19 mouse cellular contexts compared by ENCODE assay signal in the genomic region with DNA sequence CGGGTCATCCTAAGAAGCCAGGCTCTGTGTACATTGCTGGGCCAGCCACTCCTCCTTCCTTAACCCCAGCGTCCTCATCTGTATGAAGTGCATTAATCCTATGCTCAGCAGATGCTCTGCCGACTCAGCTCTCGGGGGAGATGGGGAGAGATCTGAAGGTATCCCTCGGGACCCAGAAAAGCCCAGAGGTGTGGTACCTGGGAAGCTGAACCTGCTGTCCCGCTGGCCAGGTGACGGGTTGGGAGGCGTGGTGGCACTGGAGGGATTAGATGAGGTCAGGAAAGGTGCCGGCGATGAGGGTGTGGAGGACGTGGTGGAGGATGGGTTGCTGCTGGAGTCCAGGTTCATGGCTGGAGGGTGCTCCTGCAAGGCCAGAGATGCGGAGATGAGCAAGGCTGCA.
"Had no signal": no experiment of that assay in that cellular context is flagged by ENCODE, and none has a peak within 500 bp of the region (broad histone marks: within the 10 kb centered on the region; RNA-seq: fewer than 3 reads in every experiment).

No protein-coding gene starts in this region.

- H3K9me3 ChIP-seq: liver, embryonic 13.5 days; liver, embryonic 15.5 days; lung, embryonic 15.5 days; midbrain, embryonic 12.5 days; neural tube, embryonic 12.5 days had no signal

- H3K27ac ChIP-seq: liver, embryonic 13.5 days; liver, embryonic 15.5 days; lung, embryonic 15.5 days; macrophage; midbrain, embryonic 12.5 days; neural tube, embryonic 12.5 days had no signal

- ATAC-seq: liver, postnatal 0 days; lung, postnatal 0 days; midbrain, embryonic 16.5 days had no signal

- H3K4me1 ChIP-seq: neural tube, embryonic 12.5 days had no signal

- DNase-seq: liver, embryonic 13.5 days; liver, postnatal 0 days; lung, adult 2 months; lung, postnatal 14 days; lung, postnatal 36 days; midbrain, embryonic 14.5 days; retina, postnatal 1 day; right cerebral cortex, adult 18-20 months; right cerebral cortex, postnatal 25 days; right cerebral cortex, postnatal 4 days; spleen, adult 18-20 months had no signal

- H3K27me3 ChIP-seq: liver, embryonic 13.5 days; liver, embryonic 15.5 days; lung, embryonic 15.5 days; midbrain, embryonic 12.5 days; neural tube, embryonic 12.5 days had no signal

- H3K36me3 ChIP-seq: liver, embryonic 15.5 days; midbrain, embryonic 12.5 days had no signal

- H3K9ac ChIP-seq: liver, embryonic 13.5 days; liver, embryonic 15.5 days; liver, postnatal 0 days; lung, embryonic 15.5 days; midbrain, embryonic 12.5 days; neural tube, embryonic 12.5 days had no signal

- H3K4me3 ChIP-seq: liver, embryonic 13.5 days; liver, embryonic 15.5 days; lung, embryonic 15.5 days; midbrain, embryonic 12.5 days; neural tube, embryonic 12.5 days had no signal

- H3K4me2 ChIP-seq: liver, embryonic 11.5 days; liver, embryonic 13.5 days; liver, embryonic 15.5 days; lung, embryonic 15.5 days; midbrain, embryonic 12.5 days; neural tube, embryonic 12.5 days had no signal
